Mouse (Mus musculus) gastrocnemius, postnatal 14 days (tissue): Measurements from ENCODE around the gene Gm21974. TPM values are rescaled to one million over a fixed set of nuclear protein-coding genes. Genes with fewer than 3 reads are reported as not detected.
"Not testable (repeated sequence)": the region's sequence is repeated elsewhere in the genome, so short reads cannot be mapped to it uniquely, and the experiment has no call there.

Source experiments
- DNase-seq: peaks from one replicate; pipeline ENCODE4 v3.0.0; 2021; ENCODE audit warnings: mixed read lengths
- intact Hi-C: fragments of 180-260 bp; cut with DNase I; formaldehyde crosslinking; loops from one replicate; pipeline ENCODE4 v1.15.1; 2025; ENCODE audit warnings: low total_unique reads
- total RNA-seq, 2 experiments: library from RNA; stranded (reverse); gene quantifications; 2 replicates each; pipeline ENCODE4 v1.2.3; 2021

Gene Gm21974
- total RNA-seq, 2 experiments from 2014 or later, result not detected

DNA sequence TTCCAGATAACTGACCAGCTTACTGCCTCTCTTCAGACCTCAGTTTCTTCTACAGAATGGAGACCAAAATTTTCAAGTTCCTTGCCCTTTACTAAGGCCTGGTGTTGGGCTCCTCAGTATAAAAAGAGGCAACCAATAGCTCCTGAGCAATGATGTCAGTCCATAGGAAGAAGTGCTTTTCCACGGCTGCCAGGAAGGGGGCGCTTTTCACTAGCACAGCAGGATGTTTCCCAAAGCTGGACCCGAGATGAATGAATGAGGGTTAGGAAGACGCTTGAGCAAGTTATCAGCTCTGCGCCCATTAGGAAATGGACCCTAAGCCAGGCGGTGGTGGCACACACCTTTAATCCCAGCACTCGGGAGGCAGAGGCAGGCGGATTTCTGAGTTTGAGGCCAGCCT lies 26.3 kb upstream of the Gm21974 start:
- intact Hi-C loops, result no loop called here
- no peak for DNase-seq

GRCm38 (mm10) chr7:127919290-127919689 lies 24.0 kb upstream of the Gm21974 start:
- intact Hi-C loops, result no loop called here
- no peak for DNase-seq

- intact Hi-C loops, result no loop called here
- no peak for DNase-seq
These were observed 22.9 kb upstream of the Gm21974 start for GRCm38 (mm10) chr7:127918203-127918602.

- intact Hi-C loops, result no loop called here
These were observed 20.0 kb upstream of the Gm21974 start for GRCm38 (mm10) chr7:127915293-127915692.

DNA sequence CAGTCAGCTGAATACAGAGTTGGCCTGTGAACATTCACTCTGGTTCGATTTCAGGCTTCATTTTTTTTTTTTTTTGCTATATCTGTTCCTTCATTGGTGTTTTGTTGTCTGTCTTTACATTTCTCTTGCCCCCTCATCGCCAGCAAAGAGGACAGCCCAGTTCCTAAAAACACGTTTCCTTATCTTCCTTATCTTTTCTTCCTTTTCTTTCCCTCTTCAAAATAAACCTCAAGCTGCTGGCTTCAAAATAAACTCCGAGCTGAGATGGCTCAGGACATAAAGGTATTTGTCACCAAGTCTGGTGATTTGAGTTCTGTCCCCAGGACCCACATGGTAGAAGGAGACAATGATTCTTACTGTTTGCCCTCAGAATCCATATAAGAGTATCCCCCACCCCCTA lies 17.7 kb upstream of the Gm21974 start:
- intact Hi-C loops, result no loop called here
- no peak for DNase-seq

More at GRCm38 (mm10) chr7:127915293-127915692, 20.0 kb upstream of the Gm21974 start:
- DNase-seq, result no peak

DNA sequence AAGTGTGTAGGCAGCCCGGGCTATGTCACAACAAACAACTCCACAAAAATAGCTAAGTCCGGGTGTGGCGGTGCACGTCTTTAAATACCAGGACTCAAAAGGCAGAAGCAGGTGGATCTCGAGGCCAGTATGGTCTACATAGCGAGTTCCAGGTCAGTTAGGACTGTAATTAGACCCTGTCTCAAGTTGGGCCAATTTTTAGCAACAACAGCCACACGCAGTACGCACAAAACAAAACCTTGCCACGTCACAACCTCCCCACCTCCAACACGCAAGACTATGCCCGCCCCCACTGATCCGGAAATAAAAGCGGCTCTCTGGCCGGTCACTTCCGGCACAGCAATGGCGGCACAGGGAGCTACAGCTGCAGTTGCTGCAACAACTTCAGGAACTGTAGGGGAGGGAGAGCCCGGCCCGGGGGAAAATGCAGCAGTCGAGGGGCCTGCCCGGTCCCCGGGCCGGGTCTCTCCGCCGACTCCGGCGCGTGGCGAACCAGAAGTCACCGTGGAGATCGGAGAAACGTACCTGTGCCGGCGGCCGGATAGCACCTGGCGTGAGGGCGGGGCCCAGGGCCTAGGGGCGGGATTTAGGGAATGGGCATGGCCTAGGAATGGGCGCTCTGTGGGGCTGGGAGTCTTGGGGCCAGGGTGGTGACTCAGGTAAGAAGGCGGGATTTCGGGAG lies 17.1 kb upstream of the Gm21974 start, which contains the start of gene Kat8:
Gene Kat8, plus strand, starts transcription at position 327 of the 682 bp plus-strand sequence.
- peak; percentile 89 for DNase-seq
- intact Hi-C loops, result no loop called here

GRCm38 (mm10) chr7:127908656-127909055 lies 13.4 kb upstream of the Gm21974 start:
- intact Hi-C loops, result no loop called here
- DNase-seq, result no peak

GRCm38 (mm10) chr7:127907939-127908338 lies 12.7 kb upstream of the Gm21974 start:
- no peak for DNase-seq
- intact Hi-C loops, result no loop called here

- peak; percentile 82 for DNase-seq
- intact Hi-C loops, result no loop called here
These were observed 8.9 kb upstream of the Gm21974 start, which contains the start of gene Bckdk for GRCm38 (mm10) chr7:127903971-127904796. TSS of gene Bckdk (plus strand) at chr7:127904082.

DNA sequence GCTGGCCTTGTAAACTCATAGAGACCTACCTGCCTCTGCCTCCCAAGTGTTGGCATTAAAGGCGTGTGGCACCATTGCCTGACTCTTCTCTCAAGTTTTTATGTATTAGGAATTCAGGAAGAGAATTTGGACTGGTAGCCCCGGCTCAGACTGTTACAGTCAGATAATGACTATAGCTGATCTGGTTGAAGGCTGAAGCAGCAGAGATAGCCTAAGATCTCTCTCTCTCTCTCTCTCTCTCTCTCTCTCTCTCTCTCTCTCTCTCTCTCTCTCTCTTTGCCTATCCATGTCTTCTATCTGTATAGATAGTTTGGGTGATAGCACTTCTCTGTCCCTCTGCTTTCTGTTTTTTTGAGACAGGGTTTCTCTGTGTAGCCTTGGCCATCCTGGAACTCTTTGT lies 6.5 kb upstream of the Gm21974 start:
- intact Hi-C loops, result no loop called here
- DNase-seq, result no peak

DNA sequence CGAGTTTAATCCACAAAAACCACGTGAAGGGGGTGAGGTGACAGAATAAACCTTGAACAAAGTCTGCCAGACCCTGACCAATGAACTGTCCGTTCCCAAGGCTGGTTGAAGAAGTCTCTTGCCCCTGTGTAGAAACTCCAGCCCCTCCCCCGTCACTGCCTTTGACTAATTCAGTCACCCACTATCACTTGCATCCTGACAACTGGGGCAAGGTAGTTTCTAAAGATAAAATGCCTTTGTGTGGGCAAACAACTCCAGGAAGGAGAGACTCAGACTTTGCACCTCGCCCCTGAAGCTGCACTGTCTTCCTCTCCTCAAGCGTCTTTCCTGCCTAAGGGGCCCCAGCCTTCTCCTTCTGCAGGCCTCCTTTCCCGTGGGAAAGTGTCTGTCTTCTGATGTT lies 4.7 kb upstream of the Gm21974 start:
- intact Hi-C loops, result no loop called here
- DNase-seq, result no peak

- no peak for DNase-seq
- intact Hi-C loops, result no loop called here
These were observed 3.1 kb upstream of the Gm21974 start for GRCm38 (mm10) chr7:127898179-127898956.

- DNase-seq, result no peak
- intact Hi-C loops, result no loop called here
These were observed 2.3 kb upstream of the Gm21974 start for GRCm38 (mm10) chr7:127897542-127897941.

- DNase-seq, result peak; percentile 71
- intact Hi-C loops, result no loop called here
These were observed 1.1 kb upstream of the Gm21974 start for GRCm38 (mm10) chr7:127896384-127896783.

GRCm38 (mm10) chr7:127895891-127896290 lies 637 bp upstream of the Gm21974 start:
- DNase-seq, intact Hi-C loops: not testable (repeated sequence)

DNA sequence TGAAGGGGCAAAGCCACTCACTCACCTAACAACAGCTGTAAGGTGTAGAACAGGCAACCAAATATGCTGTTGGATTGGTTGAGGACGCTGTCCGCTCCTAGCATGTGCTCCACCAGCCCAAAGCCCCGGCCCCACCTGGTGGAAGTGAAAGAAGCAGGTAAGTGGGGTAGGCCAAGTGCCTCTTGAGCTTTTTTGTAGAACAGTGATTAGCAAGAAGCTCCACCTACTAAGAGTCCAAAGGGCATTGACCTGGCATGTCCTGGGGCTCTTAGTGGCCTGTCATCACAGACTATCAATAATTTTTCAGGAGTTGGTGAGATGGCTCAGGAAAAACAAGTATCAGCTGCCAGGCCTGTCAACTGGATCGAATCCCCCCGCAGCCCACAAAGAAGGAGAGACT lies 774 bp downstream of the Gm21974 start:
- intact Hi-C loops, result no loop called here

GRCm38 (mm10) chr7:127890798-127891197 lies 4.5 kb downstream of the Gm21974 start, which contains the start of gene Prss53:
TSS of gene Prss53 (minus strand) at chr7:127890970.
- intact Hi-C loops, result no loop called here
- no peak for DNase-seq

More for the DNA sequence above, 774 bp downstream of the Gm21974 start:
- DNase-seq, result no peak

- intact Hi-C loops, result no loop called here
- DNase-seq, result no peak
These were observed 6.4 kb downstream of the Gm21974 start for GRCm38 (mm10) chr7:127888821-127889220.

- DNase-seq, result no peak
- intact Hi-C loops, result no loop called here
These were observed 7.5 kb downstream of the Gm21974 start for GRCm38 (mm10) chr7:127887781-127888180.

- DNase-seq, result no peak
- intact Hi-C loops, result no loop called here
These were observed 8.1 kb downstream of the Gm21974 start for GRCm38 (mm10) chr7:127887191-127887590.
